Mouse (Mus musculus) hindbrain, embryonic 12.5 days (tissue): ENCODE measurements around the gene Klb. TPM values are rescaled to one million over a fixed set of nuclear protein-coding genes. Genes with fewer than 3 reads are reported as not detected.

ENCODE experiments used
- ATAC-seq: fragments of 200-750 bp; cut with Nextera tagmentation; 2 replicates; pipeline ENCODE4 v1.8.0; 2017; ENCODE audit warnings: moderate TSS enrichment; ENCODE audit not compliant: low FRiP score
- H3K27ac ChIP-seq: fragments of 300-500 bp; sonication (generic); 2 replicates; pipeline ENCODE4 v1.5.1; 2016; ENCODE audit warnings: mild to moderate bottlenecking
- H3K27me3 ChIP-seq: fragments of 300-500 bp; sonication (generic); 2 replicates; pipeline ENCODE4 v1.6.1; 2016; ENCODE audit warnings: mild to moderate bottlenecking
- H3K36me3 ChIP-seq: fragments of 300-500 bp; sonication (generic); 2 replicates; pipeline ENCODE4 v1.6.1; 2016; ENCODE audit warnings: mild to moderate bottlenecking
- H3K4me1 ChIP-seq: fragments of 300-500 bp; sonication (generic); 2 replicates; pipeline ENCODE4 v1.6.1; 2016
- H3K4me2 ChIP-seq: fragments of 300-500 bp; sonication (generic); replicated peaks from 2 replicates; pipeline ENCODE4 v1.6.1; 2016; ENCODE audit warnings: mild to moderate bottlenecking
- H3K4me3 ChIP-seq: fragments of 300-500 bp; sonication (generic); 2 replicates; pipeline ENCODE4 v1.5.1; 2016; ENCODE audit warnings: mild to moderate bottlenecking
- H3K9ac ChIP-seq: fragments of 300-500 bp; sonication (generic); 2 replicates; pipeline ENCODE4 v1.6.1; 2016; ENCODE audit warnings: mild to moderate bottlenecking, moderate library complexity
- H3K9me3 ChIP-seq: fragments of 300-500 bp; sonication (generic); replicated peaks from 2 replicates; pipeline ENCODE4 v1.6.1; 2016; ENCODE audit warnings: mild to moderate bottlenecking
- WGBS: fragments of 180-500 bp; shearing (Covaris S2); methylation state at CpG from one replicate; pipeline ENCODE4 v1.1.7; 2016; 5-methylcytosine and 5-hydroxymethylcytosine counted together
- polyA plus RNA-seq: library from polyadenylated mRNA; unstranded; fragments of >200 nt; fragmentation: Nextera tagmentation; extraction: Ambion mirVana; gene quantifications from 2 replicates; pipeline ENCODE4 v1.2.1, GENCODE M21; 2016

Klb gene
- polyA plus RNA-seq, 1 experiment from 2014 or later: not detected

DNA sequence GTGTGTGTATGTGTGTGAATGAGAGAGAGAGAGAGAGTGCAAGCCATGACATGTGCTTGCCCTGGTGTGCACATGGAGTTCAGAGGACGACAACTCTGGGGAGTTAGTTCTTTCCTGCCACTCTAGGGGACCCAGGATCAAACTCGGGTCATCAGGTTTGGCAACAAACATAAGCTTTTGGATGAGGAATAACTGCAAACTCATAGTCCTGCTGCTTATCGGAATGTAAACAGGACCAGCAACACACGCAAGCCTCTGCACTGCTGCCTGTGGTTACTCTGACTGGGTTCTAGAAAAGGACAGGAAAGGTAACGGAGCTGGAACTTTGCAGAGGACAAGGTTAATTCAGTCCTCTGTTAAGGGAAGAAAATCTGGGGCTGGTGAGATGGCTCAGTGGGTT, 77.1 kb downstream of the Klb start:
- Histone ChIP-seq H3K4me1 (no peaks in the 10 kb centered on the region), H3K27ac (no peak overlapping the region), H3K9me3 (no peaks in the 10 kb centered on the region), H3K4me3 (no peak overlapping the region), H3K36me3 (peaks cover 54% of the 10 kb centered on the region), H3K27me3 (no peaks in the 10 kb centered on the region), H3K9ac (no peak overlapping the region), H3K4me2 (no peak overlapping the region)
- WGBS: 96% methylated on average over 5 of the region's 5 CpGs
- ATAC-seq: no peak

GRCm38 (mm10) chr5:65428321-65428720, 80.2 kb downstream of the Klb start:
- Histone ChIP-seq H3K9me3 (no peaks in the 10 kb centered on the region), H3K4me2 (no peak overlapping the region), H3K4me1 (0 out of 2 replicates have a peak, but pooled peaks cover under 1% of the 10 kb centered on the region), H3K9ac (no peak overlapping the region), H3K27me3 (no peaks in the 10 kb centered on the region), H3K4me3 (no peak overlapping the region), H3K36me3 (peaks cover 28% of the 10 kb centered on the region), H3K27ac (no peak overlapping the region)
- ATAC-seq: no peak
- 54% methylated on average over 4 of the region's 4 CpGs for WGBS

DNA sequence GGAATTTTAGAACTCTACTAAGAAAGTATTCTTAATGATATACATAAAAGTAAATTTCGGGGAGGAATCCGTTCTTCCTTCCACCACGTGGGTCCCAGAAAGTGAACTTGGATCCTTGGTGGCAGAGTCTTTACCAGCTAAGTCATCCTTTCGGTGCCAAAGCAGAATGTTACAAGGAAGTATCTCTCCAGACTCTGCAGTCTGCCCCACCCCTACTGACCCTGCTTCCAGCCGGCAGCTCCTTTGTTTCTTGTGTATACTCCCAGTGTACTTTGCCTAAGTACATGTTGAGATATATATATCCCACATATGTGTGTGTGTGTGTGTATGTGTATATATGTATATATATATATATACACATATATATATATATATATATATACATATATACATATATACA, 81.3 kb downstream of the Klb start:
- Histone ChIP-seq H3K9me3 (no peaks in the 10 kb centered on the region), H3K27ac (no peak overlapping the region), H3K4me1 (peaks cover 5% of the 10 kb centered on the region; the same call in 1 of the 2 replicates), H3K4me2 (no peak overlapping the region), H3K27me3 (no peaks in the 10 kb centered on the region), H3K4me3 (no peak overlapping the region), H3K9ac (no peak overlapping the region), H3K36me3 (peaks cover 20% of the 10 kb centered on the region)
- no peak for ATAC-seq
- 89% methylated on average over 5 of the region's 5 CpGs for WGBS

Other genes starting within 250 kb of the Klb start
- 33.3 and 33.7 TPM in 2 replicates for gene Klhl5, start 240.8 kb upstream of the Klb start, polyA plus RNA-seq
- 16.4 and 18.7 TPM in 2 replicates for gene Wdr19, start 148.6 kb upstream of the Klb start, polyA plus RNA-seq
- 68.5 and 82.2 TPM in 2 replicates for gene Rfc1, start 12.6 kb upstream of the Klb start, polyA plus RNA-seq
- 663 and 741 TPM in 2 replicates for gene Rpl9, start 43.1 kb downstream of the Klb start, polyA plus RNA-seq
- gene Lias, start 43.2 kb downstream of the Klb start, polyA plus RNA-seq: 58.3 and 60.2 TPM in 2 replicates
- gene Ugdh, start 87.6 kb downstream of the Klb start, polyA plus RNA-seq: 93.6 and 97.0 TPM in 2 replicates
- not detected in 2 replicates for gene Gm43552, start 144.5 kb downstream of the Klb start, polyA plus RNA-seq
- 154 and 157 TPM in 2 replicates for gene Smim14, start 188.9 kb downstream of the Klb start, polyA plus RNA-seq
- gene Ube2k, start 188.9 kb downstream of the Klb start, polyA plus RNA-seq: 192 and 193 TPM in 2 replicates